Mouse (Mus musculus): ENCODE measurements around the gene Ada. TPM values are rescaled to one million over a fixed set of nuclear protein-coding genes. Genes with fewer than 3 reads are reported as not detected.

Gene Ada
- total RNA-seq, 2 experiments from 2014 or later = 6.1 TPM

- no peak for DNase-seq (ENCODE audit: low spot score in 2 of 2)
Measured at GRCm38 (mm10) chr2:163735980-163736379, 14.1 kb downstream of the Ada start.

- no peak for DNase-seq (ENCODE audit: low spot score in 2 of 2)
Measured at GRCm38 (mm10) chr2:163735163-163735562, 14.9 kb downstream of the Ada start.

DNA sequence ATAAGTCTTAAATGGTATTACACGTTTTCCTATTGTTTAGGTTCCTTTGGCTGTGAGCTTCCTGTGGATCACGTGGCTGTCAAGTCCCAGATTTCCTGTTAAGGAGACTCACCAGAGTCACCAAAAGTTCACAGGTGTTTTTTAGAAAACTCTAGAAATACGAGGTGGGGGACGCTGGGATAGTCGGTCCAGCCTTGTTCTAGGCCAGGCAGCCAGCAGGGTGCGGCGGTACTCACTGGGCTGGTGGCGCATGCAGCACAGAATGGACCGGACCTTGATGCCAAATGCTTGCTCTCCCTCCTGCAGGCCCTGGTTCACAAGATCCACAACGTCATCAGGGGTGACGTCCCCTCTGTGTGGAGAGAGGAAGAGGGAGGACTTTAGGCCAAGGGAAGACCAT, 18.0 kb downstream of the Ada start:
- no peak for DNase-seq (ENCODE audit: low spot score in 2 of 2)

DNA sequence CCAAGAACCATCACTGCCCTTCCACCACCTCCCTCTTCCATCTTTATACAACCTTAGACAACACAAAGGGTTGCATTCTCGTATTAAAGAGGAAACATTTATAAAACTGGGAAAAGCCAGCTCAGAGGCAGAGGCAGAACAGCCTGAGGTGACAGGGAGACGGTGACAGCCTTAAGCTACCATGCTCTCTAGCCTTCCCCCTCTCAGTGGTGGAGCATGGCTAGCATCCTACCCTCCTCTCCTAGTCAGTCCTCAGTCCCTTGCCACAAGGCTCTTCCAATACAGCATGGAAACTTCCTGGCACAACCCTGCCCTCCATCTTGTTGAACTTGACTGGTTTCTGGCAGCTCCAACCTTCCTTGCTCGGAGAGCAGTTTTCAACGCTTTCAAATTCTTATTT, 21.7 kb downstream of the Ada start:
- no peak for DNase-seq (ENCODE audit: low spot score in 2 of 2)

DNA sequence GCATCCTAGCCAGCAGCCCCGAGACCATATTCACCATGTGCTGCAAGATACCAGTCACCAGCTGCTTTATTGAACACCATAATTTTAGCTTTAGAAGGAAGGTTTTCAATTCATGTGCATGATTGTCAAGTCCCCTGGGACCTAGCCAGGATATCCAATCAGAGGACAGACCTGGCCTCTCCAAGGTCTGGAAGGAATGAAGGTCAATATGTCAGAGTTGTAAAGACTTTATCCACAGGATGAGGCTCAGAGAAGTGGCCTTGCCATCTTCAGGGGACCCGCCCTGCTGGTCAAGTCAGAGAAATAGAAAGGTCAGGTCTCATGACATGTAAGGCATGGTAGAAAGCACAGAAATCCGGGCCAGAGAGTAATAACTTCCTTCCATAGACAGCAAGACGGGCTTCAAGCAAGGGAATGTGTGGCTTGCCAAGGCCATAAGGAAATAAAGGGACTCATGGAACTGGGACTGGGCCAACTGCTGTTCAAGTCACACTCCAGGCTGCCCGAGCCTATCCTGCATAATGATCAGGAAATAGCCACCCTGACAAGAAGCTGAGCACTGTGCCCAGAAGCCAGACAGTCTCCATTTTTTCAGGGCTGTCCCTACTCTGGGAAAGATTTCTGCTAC, 23.2 kb downstream of the Ada start:
- DNase-seq (ENCODE audit: low spot score in 2 of 2) = no peak

GRCm38 (mm10) chr2:163722550-163722949, 27.5 kb downstream of the Ada start:
- DNase-seq (ENCODE audit: low spot score in 2 of 2) = peak in 1 of 2 experiments; percentile 41

- no peak for DNase-seq (ENCODE audit: low spot score in 2 of 2)
Measured at GRCm38 (mm10) chr2:163719616-163720015, 30.4 kb downstream of the Ada start.

GRCm38 (mm10) chr2:163718951-163719603, 31.0 kb downstream of the Ada start:
- peak; percentile 48 to 70 for DNase-seq (ENCODE audit: low spot score in 2 of 2)

GRCm38 (mm10) chr2:163718526-163718925, 31.5 kb downstream of the Ada start:
- no peak for DNase-seq (ENCODE audit: low spot score in 2 of 2)

DNA sequence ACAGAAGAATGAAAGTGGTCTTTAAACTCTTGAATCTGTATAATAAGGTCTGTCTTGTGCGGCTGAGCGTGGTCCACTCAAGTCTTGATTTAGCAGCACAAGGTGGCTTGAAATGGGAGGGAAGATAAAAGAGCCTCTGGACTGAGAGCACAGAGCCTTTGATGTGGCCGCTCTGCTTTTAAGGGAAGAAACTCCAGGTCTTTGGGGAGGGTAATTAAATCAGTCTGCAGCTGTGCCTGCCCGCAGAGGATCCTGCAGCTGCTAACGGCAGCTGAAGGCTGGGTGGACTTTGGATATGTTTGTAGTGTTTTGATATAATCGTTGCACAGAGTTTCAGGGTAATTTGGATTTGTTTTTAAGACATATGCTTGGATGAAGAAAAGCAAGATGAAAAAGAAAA, 33.2 kb downstream of the Ada start:
- no peak for DNase-seq (ENCODE audit: low spot score in 2 of 2)

DNA sequence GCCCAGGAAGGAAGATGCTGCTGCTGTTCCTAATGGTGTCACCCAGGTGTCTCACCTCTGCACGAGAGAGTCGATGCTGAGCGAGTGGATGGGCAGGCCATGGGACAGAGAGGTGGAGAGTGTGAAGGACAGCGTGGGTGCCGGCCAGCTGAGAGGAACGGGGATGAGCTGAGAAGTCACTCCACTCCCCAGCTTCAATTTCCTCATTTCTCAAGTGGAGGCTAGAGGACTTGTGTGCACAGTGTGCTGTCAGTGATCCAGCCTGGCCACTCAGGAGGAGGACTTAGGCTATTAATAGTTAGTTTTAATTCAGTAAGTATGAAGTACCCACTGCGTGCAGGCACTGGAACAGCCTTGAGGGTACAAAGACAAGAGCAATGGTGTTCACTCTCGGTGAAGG, 33.6 kb downstream of the Ada start:
- no peak for DNase-seq (ENCODE audit: low spot score in 2 of 2)

DNA sequence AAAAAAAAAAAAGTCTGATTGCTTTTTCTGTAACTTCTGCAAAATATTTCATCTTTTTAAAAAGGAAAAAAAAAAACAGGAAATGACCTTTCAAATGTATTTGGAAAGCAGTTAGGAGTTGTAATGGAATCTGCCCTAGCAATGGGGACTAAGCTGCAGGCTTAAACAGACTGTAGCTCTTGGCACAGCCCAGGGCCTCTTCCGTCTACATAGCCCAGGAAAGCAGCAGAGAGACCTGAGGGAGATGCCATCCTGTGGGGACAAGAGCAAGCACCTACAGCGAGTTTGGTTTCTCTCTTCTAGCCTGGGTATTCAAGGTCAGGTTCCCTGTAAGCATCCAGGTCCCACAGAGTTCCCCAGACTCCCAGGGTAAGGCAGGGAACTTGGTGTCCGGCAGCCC, 36.7 kb downstream of the Ada start:
- DNase-seq (ENCODE audit: low spot score in 2 of 2) = no peak

DNA sequence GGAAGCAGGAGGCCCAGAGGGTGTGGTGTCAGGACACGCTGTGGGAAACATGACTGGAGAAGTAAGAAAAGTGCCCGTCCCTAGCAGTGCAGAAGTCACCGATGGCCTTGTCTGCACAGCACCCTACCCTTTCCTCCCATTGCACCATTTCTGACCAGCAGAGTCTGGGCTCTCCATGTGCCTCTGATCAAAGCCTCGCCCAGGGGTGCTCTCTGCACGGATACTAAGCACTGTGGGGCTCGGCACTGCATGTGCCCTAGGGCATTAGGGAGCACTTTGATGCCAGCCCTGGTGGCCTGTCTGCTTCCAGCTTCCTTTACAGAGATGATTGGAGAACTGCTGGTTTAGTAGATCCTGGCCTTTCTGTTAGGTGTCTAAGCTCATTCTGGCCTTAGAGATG, 37.2 kb downstream of the Ada start:
- no peak for DNase-seq (ENCODE audit: low spot score in 2 of 2)

- no peak for DNase-seq (ENCODE audit: low spot score in 2 of 2)
Measured at GRCm38 (mm10) chr2:163712473-163712872, 37.6 kb downstream of the Ada start.

GRCm38 (mm10) chr2:163711368-163711868, 38.6 kb downstream of the Ada start:
- no peak for DNase-seq (ENCODE audit: low spot score in 2 of 2)

DNA sequence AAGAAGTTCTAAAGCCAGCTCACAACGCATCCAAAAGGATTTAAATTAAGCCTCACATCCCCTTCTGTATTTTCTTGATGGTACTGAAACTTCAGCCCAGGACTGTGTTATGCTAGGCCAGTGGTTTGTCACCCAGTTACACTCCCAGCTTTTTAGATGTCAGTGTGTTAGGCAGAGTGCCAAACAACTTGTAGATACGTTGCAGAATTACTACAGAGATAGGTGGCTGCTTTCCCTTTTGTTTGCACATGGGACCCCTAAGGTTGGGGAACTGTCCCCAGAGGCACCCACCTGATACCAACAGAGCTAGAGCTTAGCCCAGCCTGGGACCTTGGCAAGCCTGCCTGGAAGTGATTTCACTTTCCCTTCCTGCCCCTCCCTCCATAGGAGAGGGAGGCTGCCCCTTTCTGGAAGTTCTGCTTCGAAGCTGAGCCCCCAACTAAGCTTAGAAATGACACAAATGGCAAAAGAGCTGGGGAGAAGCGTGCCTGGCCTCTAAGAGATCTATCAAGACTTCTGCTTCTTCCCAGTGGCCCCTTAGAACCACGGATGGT, 39.4 kb downstream of the Ada start:
- no peak for DNase-seq (ENCODE audit: low spot score in 2 of 2)

- DNase-seq (ENCODE audit: low spot score in 2 of 2) = no peak
Measured at GRCm38 (mm10) chr2:163710000-163710399, 40.0 kb downstream of the Ada start.

- no peak for DNase-seq (ENCODE audit: low spot score in 2 of 2)
Measured at GRCm38 (mm10) chr2:163708763-163709250, 41.2 kb downstream of the Ada start.

DNA sequence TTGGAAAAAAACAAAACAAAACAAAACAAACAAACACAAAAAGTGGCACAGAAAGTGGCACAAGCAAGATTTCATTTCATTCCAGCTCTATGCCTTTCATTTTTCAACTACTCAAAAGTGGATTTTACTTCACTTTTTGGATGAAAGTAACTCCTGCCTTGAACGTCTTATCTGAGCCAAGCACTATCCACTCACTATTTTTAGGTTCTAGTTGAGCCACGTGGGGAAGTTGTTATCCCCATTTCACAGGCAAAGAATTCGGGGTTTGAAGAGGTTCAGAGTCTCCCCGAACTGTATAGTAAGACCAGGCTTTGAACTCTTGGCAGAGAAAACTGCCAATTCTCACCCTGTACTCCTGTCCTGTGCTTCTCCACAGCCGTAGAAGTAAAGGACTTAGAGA, 41.7 kb downstream of the Ada start:
- DNase-seq (ENCODE audit: low spot score in 2 of 2) = no peak

DNA sequence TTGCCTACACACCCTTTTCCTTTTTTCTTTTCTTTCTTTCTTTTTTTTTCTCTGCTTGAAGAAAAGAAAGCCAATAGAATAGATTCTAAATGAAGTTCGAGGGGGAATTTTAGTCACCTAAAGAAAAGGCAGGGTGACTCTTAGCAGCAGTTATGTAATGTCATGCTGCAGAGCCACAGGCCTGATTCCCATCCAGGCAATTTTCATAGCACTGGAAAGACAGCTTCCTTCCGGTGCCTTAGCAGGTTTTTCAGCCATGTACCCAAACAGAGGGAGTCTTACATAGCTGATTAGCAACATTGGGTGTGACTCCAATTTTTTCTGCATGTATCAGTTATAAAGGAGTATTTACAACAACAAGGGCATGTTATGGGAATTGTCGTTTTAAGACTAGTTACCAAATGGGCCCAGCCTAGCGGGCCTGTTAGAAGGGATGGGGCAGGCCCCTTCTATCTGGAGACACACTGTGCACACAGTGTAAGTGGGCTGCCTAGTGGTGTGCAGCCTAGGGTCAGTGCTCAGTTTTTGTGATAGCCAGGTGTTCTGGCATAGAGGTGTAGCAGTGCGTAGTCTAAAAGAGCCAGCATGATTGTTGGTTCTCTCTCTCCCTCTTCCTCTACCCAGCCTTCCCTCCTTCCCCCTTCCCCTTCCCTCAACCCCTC, 46.3 kb downstream of the Ada start:
- DNase-seq (ENCODE audit: low spot score in 2 of 2) = no peak

GRCm38 (mm10) chr2:163702921-163703320, 47.1 kb downstream of the Ada start:
- no peak for DNase-seq (ENCODE audit: low spot score in 2 of 2)

DNA sequence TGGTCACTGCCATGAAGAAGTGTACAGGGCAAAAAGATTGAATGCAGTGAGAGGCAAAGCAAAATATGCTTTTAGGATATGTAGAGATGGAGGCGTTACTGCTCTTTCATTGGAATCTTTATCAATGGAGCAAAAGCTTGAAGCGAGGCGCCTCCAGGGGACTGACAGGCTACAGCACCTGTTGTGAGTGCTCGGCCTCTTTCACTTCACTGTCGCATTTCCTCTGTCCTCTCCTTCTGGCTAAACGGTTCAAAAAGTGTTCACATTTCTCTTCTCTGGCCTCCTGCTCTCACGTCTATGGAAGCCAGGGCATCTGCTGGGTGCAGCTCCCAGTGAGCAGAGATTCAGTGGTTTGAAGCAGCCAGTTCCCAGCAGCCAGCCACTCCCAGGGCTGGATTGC, 47.6 kb downstream of the Ada start:
- no peak for DNase-seq (ENCODE audit: low spot score in 2 of 2)

Measured in adrenal gland, postnatal 4 days (tissue).